Mouse (Mus musculus) bone marrow, adult 2 months (tissue): ENCODE data around the gene Fbxw8.

Experiments
- CTCF ChIP-seq: fragments of 200-500 bp; IDR thresholded peaks from 2 replicates; pipeline ENCODE4 v1.5.1; 2011; ENCODE audit warnings: low read length, control low read depth; ENCODE audit not compliant: control insufficient read depth, insufficient read depth
- POLR2A ChIP-seq: fragments of 200-500 bp; IDR thresholded peaks from 2 replicates; pipeline ENCODE4 v1.6.1; 2011; ENCODE audit warnings: low read depth, mild to moderate bottlenecking, control low read depth, low read length, borderline replicate concordance; ENCODE audit not compliant: control insufficient read depth

GRCm38 (mm10) chr5:118171665-118172064 lies 16.4 kb upstream of the Fbxw8 start:
- TF ChIP-seq CTCF (no peak), POLR2A (no peak)
